Mouse (Mus musculus) gastrocnemius, adult 8-10 months (tissue): ENCODE results near the gene Plpp3. TPM values are rescaled to one million over a fixed set of nuclear protein-coding genes. Genes with fewer than 3 reads are reported as not detected.

Source experiments
- DNase-seq, 2 experiments: peaks; one replicate each; pipeline ENCODE4 v3.0.0; 2022; ENCODE audit warnings: low spot score in 2 of 2
- total RNA-seq, 4 experiments: library from RNA; stranded (reverse); gene quantifications; 2 replicates each; pipeline ENCODE4 v1.2.4; 2022

Gene Plpp3
- total RNA-seq, 4 experiments from 2014 or later = 26.5 to 55.1 (median 45.2) TPM

DNA sequence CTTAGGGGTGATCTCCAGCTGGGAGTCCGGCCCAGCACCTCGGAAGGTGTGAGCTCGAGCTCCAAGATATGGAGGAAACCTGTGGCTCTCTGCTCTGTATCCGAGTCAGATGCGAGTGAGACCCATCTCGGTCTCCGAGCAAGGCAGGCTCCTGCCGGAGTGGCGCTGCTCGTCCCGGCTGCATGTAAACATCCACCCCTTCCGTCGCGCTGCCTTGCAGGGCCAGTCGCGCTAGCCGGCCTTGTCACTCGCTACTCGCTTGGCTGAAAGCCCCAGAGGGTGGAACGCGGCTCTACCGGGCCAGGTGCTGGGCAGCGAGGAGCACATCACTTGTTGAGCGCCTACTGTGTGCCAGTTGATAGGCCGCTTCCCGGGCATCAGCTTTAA lies 1.0 kb downstream of the Plpp3 start:
- DNase-seq = peak; percentile 65 to 77

GRCm38 (mm10) chr4:105158651-105159530 lies 1.7 kb downstream of the Plpp3 start:
- DNase-seq = no peak

GRCm38 (mm10) chr4:105159531-105159870 lies 2.4 kb downstream of the Plpp3 start:
- no peak for DNase-seq

- DNase-seq = no peak
These were observed 3.3 kb downstream of the Plpp3 start for GRCm38 (mm10) chr4:105160470-105160869.

- no peak for DNase-seq
These were observed 4.9 kb downstream of the Plpp3 start for GRCm38 (mm10) chr4:105162014-105162413.

DNA sequence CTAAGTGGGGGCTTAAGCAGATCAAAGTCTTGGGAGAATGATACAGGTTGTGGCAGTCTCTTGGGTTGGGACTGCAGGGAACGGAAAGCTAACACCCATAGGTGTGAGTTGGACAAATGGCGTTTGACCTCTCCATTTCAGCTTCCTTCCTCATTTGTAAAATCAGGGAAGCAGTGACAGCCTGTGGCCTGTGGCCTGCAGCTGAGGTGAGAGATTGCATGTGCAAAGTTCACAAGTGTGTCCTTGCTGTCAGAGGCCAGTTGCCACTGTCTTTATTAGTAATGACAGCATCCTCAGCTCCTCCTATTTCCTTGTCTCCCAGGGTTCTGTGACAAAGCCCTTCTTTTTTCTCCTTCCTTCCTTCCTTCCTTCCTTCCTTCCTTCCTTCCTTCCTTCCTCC lies 5.5 kb downstream of the Plpp3 start:
- DNase-seq = no peak

GRCm38 (mm10) chr4:105163981-105164411 lies 6.8 kb downstream of the Plpp3 start:
- no peak for DNase-seq

DNA sequence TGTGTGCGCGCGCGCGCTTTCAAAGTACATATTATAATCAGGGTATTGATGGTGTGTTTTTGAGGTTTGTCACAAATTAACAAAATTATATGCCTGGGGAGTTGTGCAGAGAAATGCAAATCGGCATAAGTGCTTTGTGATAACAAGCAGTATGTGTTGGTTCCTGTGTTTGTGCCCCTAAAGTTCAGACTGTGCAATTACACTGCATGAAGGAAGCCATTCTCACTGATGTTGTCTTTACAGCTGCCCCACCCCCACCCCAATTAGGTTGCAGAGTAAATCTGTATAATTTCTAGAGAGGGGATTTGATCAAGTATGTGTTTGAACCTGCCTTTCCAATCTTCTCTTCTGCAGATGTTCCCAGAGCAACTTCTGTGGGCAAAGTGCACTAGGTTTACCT lies 7.8 kb downstream of the Plpp3 start:
- no peak for DNase-seq

- no peak for DNase-seq
These were observed 12.0 kb downstream of the Plpp3 start for GRCm38 (mm10) chr4:105169093-105169571.

- DNase-seq = no peak
These were observed 13.0 kb downstream of the Plpp3 start for GRCm38 (mm10) chr4:105169826-105170810.

GRCm38 (mm10) chr4:105170811-105171401 lies 13.8 kb downstream of the Plpp3 start:
- DNase-seq = no peak

DNA sequence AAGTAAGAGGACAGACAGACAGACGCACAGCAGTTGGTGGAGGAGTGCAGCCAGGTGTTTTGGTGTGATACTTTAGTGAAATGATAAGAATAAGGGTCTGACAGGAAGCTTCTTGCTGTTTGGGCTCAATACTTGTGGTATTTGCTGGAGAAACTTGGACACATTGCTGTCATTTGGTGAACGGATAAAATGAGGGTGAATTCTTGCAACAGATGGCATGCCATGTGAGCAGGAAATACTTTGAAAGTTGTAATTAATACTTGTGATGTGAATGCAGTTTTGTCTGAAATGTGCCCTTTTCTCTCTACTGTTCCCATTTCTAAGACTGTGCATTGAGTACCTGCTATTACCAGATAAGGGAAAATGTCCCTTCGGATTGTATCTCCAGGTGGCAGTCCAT lies 14.3 kb downstream of the Plpp3 start:
- no peak for DNase-seq

GRCm38 (mm10) chr4:105174778-105175177 lies 17.6 kb downstream of the Plpp3 start:
- no peak for DNase-seq

DNA sequence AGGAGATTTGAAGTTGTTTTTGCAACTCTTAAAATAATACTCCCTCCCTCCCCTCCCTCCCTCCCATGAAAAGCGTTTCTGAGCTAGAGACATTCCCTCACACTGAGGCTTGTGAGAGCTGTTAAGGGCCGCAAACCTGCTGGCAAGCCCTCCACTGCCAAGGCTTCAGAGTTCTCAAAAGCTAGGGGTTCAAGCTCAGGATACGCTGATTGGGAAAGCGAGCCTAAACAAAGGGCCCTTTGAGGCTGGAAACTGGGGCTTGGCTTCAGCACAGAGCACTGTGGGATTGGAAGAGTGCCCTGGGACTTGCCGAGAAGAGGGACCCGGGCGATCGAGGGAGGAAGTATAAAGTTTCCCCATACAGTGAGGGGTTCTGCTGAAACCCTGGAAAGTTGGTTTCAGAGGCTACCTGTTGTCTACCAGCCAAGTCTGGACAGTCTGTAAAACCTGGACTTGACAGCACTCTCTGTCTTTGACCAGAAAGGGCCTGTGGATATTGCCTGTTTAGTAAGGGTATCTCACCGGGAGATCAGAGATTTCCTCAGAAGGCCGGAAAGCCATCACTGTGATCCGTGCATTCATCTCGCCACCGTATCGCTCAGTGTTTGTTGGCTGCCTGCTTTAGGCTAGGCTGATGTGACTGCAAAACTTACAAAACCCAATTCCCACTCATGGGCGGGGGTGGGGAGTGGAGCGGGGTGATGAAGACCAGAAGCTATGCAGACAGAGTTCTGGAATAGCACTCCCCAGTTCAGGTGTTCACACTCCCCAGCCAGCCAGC lies 18.3 kb downstream of the Plpp3 start:
- no peak for DNase-seq

DNA sequence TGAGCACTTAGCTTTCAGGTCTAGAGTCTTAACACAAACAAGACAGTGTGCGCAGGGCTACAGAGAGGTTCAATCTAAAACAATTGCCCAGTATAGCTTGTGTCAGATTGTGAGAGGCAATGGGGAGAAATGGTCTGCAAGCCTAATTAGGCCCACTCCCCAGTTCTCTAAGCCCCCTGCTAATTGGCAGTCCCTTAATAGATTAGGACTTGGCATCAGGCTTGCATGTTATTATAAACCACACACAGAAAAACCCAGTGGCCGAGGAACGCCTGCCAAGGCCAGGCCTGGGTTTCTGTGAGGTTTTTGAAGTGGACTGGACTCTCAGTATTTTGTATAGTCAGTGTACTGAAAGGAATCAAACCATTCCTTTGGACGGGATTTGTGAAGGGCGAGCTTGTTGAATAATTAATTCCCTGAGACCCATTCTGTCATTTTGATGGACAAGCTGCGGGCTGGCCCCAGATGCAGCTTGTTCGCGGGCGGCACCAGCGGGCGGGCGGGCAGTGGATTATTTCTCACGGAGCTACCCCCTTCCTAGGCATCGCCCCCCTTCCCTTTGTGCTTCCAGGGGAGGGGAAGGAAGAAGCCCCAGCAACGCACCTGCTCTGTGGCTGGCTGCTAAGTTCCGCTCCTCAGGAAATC lies 24.0 kb downstream of the Plpp3 start:
- DNase-seq = no peak

DNA sequence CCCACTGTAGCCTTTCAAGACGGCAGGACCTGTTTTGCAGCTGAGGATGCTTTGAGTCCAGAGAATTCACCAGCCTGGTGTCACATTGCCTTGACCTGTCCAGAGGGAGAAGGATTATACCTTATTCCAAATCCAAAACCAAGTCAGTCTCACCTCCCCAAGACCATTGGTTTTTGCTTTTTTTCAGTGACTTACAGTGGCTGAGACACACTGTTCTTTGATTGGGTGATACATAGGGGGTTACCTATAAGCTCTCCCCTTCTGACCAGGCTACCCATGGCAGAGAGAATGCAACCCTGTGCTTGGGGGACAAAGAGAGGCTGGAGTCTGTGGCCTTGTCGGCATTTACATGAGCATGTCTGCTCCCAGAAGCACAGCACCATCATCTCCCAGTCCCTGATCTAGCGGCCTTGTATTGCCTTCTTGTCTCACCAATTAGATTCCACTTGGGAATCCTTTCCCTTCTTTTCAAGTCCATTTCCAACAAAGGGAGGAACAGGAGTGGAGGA lies 24.6 kb downstream of the Plpp3 start:
- no peak for DNase-seq

DNA sequence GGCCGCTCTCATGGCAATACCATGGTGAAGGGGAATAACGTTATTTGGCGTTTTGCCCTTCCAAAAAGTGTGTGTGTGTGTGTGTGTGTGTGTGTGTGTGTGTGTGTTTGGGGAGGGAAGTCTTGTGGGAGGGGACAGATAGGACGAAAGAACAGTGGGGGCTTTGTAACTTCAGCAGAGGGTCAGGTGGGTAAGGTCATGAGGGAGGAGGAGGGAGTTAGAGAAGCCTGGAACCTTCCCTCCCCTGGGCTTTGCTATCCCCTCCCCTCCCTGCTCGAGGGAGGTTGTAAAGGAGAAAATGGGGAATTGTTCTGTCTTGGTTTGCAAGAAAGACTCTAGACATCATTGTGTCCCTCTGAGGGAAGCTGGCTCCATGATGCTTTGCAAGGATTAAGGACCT lies 25.1 kb downstream of the Plpp3 start:
- no peak for DNase-seq

DNA sequence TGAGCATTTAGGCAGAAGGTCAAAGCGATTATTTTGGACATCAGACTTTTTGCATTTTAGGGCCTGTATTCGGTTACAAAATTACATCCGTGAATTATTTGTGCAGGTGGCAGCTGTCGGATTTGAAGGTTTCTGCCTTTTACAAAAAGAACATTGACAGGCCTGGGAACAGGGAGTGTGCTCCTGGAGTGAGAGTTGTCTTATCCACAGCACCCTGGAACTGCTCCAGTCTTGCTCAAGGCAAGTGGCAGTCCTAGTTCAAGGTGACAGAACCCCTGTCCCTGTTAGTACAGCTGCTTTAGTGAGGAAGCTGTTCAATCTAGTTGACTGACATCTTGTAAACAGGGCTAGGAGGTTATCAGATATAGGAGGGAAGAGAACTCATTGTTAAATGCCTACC lies 27.3 kb downstream of the Plpp3 start:
- DNase-seq = no peak

- no peak for DNase-seq
These were observed 27.8 kb downstream of the Plpp3 start for GRCm38 (mm10) chr4:105184924-105185323.

- no peak for DNase-seq
These were observed 29.5 kb downstream of the Plpp3 start for GRCm38 (mm10) chr4:105186654-105187053.
